Mouse (Mus musculus): Measurements from ENCODE around the gene Gabarap. TPM values are rescaled to one million over a fixed set of nuclear protein-coding genes. Genes with fewer than 3 reads are reported as not detected.
A peak's percentile ranks its signal among the peaks of the same experiment; 100 is the strongest.

The Gabarap gene
- total RNA-seq, 2 experiments from 2014 or later: 294 to 311 TPM

DNA sequence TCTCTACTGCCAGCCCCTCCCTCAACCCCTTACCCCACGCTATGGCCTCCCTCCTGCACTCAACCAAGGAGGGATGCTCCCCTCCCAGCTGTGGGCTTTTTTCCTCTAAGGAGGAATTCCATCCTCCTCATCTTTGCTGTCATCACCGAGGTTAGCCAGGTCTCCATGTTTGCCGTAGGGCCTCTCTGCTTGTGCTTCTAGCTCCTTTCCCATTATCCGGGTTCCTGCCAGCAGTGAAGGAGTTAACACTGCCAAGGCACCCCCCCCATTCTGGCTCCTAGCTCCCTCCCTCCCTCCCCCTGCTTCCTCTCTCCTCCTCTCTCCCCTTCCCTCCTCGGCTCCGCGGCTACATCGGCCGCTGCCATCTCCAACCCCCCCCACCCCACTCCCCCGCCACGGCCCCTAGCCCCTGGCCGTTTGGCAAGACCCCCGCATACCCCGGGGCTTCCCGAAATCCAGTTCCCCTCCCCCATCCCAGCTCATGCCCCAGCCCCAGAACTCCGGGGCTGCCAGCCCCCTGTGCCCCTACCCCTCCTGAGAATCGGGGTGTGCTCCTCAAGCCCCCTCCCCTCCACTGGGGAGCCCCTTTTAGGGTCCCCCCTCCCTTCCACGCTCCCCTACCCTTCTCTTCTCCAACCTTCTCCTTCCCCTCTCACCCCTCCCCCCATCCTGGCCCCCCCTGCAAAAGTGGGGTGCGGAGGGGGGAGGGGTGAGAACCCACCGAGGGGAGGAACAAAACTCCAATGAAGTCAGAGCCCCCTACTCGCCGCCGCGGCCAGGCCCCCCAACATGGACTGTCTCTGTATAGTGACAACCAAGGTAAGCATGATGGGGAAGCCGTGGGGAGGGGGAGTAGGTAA is 27.4 kb downstream of the Gabarap start:
- DNase-seq (ENCODE audit: low spot score in 2 of 2): no peak

- no peak for DNase-seq (ENCODE audit: low spot score in 2 of 2)
Observed at GRCm38 (mm10) chr11:70019495-70020021, 28.6 kb downstream of the Gabarap start.

DNA sequence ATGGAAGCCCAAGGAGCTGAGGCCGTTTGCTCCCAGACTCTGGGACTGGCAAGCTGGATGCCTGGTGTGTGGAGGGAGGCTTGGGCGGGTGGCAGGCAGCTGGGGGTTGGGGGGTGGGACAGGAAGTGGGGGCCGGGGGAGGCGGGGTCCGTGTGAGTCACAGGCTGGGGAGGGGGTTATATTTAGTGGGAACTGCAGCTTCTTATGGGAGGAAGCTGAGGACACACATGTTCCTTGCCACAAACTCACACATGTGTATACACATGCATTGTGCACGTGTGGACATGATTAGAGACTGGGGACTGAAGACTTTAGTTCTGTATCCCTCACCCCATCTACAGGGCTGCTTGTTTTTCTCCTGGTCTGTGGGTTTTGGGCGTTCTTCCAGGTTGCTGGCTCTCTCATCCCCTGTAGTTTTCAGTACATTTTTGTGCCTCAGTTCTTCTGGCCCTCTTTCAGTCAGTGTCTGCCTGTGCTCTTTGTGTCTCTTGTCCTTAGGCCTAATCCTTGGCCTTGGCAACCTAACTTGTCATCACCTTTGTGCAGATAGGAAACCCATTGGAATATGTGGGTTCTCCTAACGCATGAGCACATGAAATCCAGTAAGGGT is 29.2 kb downstream of the Gabarap start:
- no peak for DNase-seq (ENCODE audit: low spot score in 2 of 2)

- DNase-seq (ENCODE audit: low spot score in 2 of 2): no peak
Observed at GRCm38 (mm10) chr11:70020731-70021263, 29.9 kb downstream of the Gabarap start.

GRCm38 (mm10) chr11:70021264-70022132 is 30.6 kb downstream of the Gabarap start:
- peak; percentile 93 to 94 for DNase-seq (ENCODE audit: low spot score in 2 of 2)

DNA sequence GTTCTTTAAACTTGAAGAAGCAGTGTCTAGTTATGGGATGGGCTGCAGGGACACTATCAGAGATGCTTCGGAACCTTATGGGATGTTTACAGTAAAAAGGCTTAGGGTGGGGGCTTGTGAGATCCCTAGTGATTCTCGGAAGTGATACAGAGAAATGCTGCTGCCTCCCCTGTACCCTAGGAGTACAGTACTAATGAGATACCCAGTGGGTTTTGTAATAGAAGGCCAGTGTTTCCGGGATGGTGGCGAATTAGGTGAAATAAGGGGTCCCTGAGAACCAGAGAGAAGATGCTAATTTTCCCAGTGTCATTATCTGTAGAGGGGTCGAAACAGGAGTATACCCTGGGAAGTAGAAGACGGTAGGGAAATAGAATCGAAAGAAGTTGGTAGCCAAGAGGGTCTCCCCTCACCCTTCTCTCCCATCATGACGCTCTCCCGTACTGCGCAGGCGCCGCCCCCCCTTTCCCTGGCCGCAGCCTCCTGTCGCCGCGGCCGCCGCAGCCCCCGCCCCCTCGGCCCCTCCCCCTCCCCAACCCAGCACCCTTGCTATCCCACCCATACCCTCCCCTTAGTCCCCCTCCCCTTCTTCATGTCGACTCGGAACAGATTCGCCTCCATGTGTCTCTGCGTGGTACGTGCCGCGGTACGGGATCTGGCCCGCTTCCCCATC is 32.7 kb downstream of the Gabarap start:
- DNase-seq (ENCODE audit: low spot score in 2 of 2): no peak

- DNase-seq (ENCODE audit: low spot score in 2 of 2): no peak
Observed at GRCm38 (mm10) chr11:70024151-70024514, 33.2 kb downstream of the Gabarap start.

- no peak for DNase-seq (ENCODE audit: low spot score in 2 of 2)
Observed at GRCm38 (mm10) chr11:70026689-70027088, 35.7 kb downstream of the Gabarap start.

DNA sequence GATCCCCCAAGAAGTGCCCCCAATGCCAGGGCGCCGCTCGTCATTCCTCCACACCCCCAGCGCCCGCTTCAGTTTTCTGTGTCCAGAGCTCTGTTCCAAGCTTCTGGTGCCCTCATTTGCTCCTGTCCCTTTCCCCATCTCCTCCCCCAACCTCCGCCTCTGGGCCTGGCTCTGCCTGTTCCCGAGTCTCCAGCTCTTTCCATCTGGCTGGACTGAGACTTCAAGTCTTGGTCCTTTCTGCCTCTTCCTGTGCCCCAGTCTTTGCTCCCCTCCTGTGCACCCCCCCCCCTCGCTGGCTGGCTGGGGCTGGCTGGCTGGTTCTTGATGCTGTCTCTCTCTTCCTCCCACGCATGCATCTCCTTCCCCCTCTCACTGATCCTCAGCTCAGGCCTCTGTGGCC is 36.5 kb downstream of the Gabarap start:
- no peak for DNase-seq (ENCODE audit: low spot score in 2 of 2)

DNA sequence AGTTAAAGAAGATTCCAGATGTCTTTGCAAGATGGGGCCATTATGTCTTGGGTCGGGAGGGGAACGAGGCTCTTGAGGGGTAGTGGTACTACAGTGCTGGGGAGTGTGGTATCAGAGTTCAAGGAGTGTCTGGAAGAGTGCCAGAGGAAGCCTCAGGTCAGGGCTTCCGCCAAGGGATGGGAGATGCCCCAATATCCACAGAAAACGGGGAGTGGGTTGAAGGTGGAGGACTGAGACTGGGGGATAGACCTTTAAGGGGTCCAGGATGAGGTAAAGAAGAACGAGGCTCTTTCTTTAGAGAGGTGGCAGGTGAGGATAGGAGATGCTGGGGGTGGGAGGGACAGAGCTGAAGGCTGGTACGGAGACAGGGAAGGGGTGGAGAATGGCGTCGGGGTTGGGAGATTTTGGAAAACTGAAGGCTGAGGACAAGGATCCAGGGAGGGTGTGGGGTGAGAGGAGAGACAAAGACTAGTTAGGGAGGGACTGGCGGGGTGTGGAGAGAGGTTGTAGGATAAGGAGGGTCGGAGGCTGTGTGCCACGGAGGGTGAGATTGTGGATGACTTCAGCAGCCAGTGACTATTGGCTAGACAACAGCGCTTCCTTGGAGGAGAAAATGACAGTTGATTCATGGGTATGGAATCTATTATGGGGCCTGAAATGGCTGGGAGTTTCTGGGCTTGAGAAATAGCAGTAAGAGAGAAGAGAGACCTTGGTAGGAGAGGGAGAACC is 37.6 kb downstream of the Gabarap start:
- no peak for DNase-seq (ENCODE audit: low spot score in 2 of 2)

DNA sequence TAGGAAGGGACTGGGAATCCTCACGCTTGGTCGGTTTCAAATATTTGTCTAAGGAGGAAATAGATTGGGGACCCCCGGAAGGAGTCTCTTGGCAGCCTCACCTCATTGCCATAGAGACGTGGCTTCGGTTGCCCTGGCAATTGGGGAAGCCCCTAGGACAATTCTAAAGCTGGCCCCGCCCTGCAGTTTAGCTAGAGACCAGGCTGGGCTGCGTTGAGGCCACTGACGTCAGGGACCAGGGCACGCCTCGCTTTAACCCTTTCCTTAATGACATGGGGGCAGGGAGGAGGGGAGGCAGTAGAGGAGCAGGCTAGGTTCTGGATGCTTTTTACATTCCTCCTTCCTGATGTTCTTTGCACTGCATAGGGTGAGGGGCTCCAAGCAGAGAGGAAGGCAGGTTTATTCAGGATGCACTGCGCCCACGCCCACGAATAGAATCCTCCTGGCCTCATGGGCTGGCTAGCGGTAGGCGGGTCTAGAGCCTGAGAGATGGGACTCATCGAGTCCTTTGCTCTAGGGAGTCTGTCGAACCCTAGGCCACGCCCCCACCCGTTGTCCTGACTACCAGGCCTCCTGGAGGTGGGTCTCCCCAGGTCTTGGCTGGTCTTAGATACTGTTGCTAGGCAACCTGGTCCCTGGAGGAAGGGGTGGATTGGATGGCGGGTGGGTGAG is 38.3 kb downstream of the Gabarap start:
- DNase-seq (ENCODE audit: low spot score in 2 of 2): peak in 1 of 2 experiments; percentile 37

DNA sequence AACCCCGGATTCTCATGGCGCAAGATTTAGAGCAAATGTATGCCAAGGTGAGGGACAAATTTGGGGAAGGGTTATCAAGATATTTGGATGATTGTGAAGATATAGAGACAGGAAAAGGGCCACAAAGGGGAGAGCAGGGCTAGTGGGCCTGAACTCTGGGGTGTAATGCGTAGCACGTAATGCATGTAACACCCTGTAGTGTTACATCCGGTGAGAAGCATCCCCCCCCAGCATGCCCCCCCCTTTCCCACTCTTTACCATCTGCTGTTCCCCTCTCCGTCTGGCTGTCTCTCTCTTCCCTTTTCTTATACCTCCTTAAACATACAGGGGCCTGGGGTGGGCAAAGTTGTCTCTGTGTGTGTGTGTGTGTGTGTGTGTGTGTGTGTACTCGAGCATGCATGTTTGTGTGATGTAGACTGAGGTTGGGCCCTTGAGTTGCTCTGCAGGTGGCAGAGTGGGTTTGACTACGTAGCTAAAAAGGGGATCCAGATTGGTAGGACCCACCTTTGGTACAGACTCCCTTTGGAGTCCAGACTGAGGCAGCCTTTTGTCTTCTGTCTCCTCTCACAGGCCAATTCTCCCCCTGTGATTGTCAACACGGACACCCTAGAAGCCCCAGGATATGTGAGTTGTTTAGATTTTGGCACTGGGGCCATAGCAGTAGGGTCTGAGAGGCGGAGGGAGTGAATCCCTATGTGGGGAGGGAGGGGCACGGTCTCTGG is 39.0 kb downstream of the Gabarap start:
- no peak for DNase-seq (ENCODE audit: low spot score in 2 of 2)

- no peak for DNase-seq (ENCODE audit: low spot score in 2 of 2)
Observed at GRCm38 (mm10) chr11:70030651-70031320, 39.8 kb downstream of the Gabarap start.

DNA sequence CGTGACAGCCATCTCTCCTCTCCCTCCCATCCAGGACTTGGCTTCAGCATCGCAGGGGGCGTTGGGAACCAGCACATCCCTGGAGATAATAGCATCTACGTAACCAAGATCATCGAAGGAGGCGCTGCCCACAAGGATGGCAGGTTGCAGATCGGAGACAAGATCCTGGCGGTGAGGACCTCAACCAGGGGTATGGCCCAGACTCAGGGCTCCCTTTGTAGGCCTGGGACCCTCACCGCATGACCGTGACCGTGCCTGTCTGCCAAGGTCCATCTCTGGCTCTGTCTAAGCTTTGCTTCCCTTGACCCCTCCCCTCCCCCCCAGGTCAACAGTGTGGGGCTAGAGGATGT is 40.4 kb downstream of the Gabarap start:
- no peak for DNase-seq (ENCODE audit: low spot score in 2 of 2)

- DNase-seq (ENCODE audit: low spot score in 2 of 2): no peak
Observed at GRCm38 (mm10) chr11:70038174-70038573, 47.2 kb downstream of the Gabarap start.

DNA sequence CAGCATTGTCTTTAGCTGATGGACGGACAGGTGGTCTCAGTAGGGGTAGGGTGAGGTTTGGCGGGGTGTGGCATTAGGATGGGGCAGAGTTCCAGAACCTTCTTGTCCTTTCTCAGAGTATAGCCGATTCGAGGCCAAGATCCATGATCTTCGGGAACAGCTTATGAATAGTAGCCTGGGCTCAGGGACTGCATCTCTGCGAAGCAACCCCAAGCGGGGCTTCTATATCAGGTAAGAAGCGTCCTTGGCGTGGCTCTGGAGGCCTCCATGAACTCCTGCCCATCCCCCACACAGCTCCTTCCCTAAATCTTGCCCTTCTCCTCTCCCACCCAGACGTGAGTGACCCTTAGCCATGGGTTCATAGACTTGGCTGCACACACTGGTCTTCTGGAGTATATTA is 48.7 kb downstream of the Gabarap start:
- no peak for DNase-seq (ENCODE audit: low spot score in 2 of 2)

DNA sequence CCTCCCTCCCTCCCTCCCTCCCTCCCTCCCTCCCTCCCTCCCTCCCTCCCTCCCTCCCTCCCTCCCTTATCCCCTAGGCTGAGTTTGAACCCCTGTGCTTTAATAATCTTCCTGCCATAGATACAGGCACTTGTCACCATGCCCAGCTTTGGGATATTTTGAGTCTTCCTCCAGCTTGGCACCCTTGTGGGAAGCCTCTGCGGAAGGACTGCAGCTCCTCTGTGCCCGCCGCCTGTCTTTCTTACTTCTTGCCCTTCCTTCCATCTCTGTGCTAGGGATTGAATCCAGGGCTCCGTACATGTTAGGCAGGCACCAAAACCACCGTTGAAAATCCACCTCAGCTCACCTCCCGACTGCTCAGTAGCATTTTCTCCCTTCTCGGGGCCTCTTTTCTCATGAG is 49.2 kb downstream of the Gabarap start:
- DNase-seq (ENCODE audit: low spot score in 2 of 2): no peak

All from adrenal gland, postnatal 4 days (tissue).